Mouse (Mus musculus) Patski (cell line): ENCODE results near the gene Cdh22. TPM values are rescaled to one million over a fixed set of nuclear protein-coding genes. Genes with fewer than 3 reads are reported as not detected.

ENCODE experiments used
- ATAC-seq: fragments of 100-300 bp; one replicate; pipeline ENCODE4 v1.8.0; 2021
- CTCF ChIA-PET: fragments of 350-600 bp; sonication (Branson Sonifier 250); formaldehyde crosslinking; loops from one replicate; lab custom pipeline; 2022; ENCODE audit warnings: inconsistent platforms; lab: Charles Lee
- POLR2A ChIA-PET: fragments of 350-600 bp; sonication (Branson Sonifier 250); formaldehyde crosslinking; loops from one replicate; lab custom pipeline; 2022; ENCODE audit warnings: antibody characterized with exemption, inconsistent platforms; lab: Charles Lee
- DNase-seq: peaks from one replicate; pipeline ENCODE4 v3.0.0-alpha.2; 2011; ENCODE audit warnings: low read depth, low spot score
- H3K27me3 ChIP-seq: fragments of 371-371 bp; one replicate; pipeline ENCODE4 v1.5.1; 2021
- CTCF ChIP-seq: fragments of 100-300 bp; IDR thresholded peaks from one replicate; pipeline ENCODE4 v1.5.1; 2021
- in situ Hi-C: fragments of 300-500 bp; cut with MboI; formaldehyde crosslinking; loops from 3 replicates; pipeline ENCODE4 v1.11.1; 2018; ENCODE audit warnings: low pct_unique_long_range_greater_than_20kb, mixed read lengths
- polyA plus RNA-seq: library from polyadenylated mRNA; unstranded; gene quantifications from one replicate; pipeline ENCODE4 v1.2.3, GENCODE M21; 2021

The Cdh22 gene
- polyA plus RNA-seq, 1 experiment from 2014 or later, result not detected

DNA sequence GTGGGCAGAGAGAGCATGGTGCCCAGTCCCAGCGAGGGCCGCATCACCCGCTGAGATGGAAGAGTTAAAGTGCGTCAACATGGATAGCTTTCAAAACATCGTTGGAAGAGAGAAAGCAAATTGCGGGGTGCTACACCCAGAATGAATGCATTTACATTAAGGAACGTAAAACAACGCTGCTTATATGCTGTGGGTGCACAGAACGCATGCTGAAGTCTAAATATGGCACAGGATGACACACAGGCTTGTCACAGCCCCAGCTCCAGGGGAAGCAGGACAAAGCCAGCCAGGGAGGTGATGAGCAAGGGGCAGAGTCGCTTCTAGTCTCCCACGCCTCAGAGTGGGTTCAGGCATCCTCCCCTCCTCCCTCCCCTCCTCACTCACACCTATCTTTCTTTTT is 27.0 kb downstream of the Cdh22 start:
- H3K27me3 ChIP-seq, result peaks cover 29% of the 10 kb centered on the region
- CTCF ChIA-PET, result no interaction called here
- in situ Hi-C loops, result no loop called here
- POLR2A ChIA-PET, result no interaction called here
- no peak for ATAC-seq
- DNase-seq, result no peak
- no peak for TF ChIP-seq CTCF

DNA sequence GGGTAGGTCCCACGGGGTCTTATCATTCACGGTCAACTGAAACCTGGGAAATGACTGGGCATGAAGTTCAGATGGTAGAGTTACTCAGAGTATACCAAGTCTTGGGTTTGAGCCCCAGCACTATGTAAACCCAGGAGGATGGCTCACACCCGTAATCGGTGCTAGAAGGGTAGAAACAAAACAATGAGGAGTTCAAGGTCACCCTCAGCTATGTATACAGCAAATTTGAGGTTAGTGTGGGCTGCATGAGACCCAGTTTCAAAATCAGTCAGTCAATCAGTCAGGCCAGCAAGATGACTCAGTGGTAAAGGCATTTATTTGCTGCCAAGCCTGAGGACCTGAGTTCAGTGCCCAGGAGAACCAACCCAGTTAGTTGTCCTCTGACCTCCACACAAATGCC is 27.6 kb downstream of the Cdh22 start:
- in situ Hi-C loops, result no loop called here
- no peak for TF ChIP-seq CTCF
- POLR2A ChIA-PET, result no interaction called here
- CTCF ChIA-PET, result no interaction called here
- peaks cover 23% of the 10 kb centered on the region for H3K27me3 ChIP-seq
- no peak for ATAC-seq
- no peak for DNase-seq

DNA sequence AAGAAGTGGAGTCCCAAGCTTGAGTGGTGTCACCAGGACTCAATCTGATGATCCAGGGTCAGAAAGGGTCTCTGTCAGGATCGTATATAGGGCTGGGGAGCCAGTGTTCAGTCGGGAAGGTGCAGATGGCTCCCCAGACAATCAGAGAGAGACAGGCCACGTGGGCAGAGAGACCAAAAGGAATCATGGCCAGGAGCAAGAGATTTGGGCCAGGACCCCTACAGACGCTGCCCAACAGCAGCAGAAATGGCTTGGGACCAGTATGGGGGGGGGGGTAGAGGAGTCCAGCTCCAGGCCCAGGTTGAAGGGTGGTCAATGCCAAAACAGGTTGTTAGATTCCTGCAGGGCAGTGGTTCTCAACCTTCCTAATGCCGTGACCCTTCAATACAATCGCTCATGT is 29.2 kb downstream of the Cdh22 start:
- no peak for TF ChIP-seq CTCF
- no peak for DNase-seq
- H3K27me3 ChIP-seq, result peaks cover 17% of the 10 kb centered on the region
- POLR2A ChIA-PET, result no interaction called here
- CTCF ChIA-PET, result no interaction called here
- no peak for ATAC-seq
- in situ Hi-C loops, result no loop called here

DNA sequence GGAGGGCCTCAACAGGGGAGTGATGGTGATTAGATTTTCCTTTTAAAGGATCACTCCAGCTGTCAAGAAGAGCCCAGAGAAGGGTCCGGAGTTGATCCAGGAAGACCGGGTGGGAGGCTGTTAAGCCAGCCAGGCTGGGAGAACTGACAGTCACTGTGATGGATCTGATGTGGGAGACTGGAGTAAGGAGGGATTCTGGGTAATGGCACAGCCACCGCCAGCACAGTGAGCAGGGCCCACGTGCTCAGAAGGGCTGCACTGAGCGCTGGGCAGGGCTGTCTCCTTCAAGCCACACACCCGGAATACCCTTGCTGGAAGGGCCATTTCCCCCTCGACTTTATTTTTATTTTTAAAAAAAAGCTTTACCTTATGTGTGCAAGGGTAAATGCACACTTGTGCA is 29.7 kb downstream of the Cdh22 start:
- peaks cover 11% of the 10 kb centered on the region for H3K27me3 ChIP-seq
- TF ChIP-seq CTCF, result no peak
- DNase-seq, result no peak
- no peak for ATAC-seq
- CTCF ChIA-PET, result no interaction called here
- POLR2A ChIA-PET, result no interaction called here
- in situ Hi-C loops, result no loop called here

DNA sequence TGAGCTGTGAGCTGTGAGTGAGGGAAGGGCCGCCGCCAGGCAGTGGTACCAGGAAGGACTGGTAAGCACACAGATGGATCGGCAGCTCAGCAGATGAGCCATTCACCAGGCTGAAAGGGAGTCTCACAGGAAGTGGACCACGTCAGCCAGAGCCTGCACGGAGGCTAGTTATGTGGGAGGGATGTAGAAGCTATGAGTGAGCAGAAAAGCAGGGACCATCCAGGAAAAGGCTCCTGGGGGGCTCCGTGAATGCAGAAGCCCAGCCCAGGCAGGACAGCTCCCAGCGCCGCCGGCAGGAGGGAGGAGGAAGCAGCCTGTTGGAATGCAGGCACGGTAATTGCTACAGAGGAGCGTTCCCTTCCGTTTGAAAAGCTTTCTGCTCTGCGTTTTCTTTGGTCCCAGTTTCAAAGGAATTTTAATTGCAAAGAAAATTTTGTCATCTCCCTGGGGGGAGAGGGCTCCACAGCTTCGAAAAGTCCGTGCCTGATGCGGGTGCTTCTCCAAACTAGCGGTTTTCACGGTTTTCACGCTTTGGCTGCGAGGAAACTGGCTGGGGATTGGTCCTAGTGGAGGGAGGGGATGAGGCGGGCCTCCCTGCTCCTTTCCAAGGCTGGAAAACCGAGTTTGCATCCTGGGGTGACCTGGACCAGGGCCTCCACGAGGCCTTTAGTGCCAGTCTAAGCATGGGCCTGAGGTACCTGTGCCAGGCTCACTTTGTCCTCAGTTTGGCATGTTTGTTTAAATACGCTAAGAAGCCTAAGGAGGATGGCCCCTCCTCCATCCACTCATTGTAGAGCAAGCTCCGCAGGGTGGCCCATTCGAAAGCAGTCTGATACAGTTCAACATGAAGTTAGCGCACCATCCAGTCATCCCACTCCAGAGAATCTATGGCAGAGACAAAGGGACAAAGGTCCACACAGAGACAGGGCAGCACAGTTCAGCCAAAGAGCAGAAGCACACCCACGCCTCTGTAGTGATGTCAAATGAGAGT is 32.6 kb downstream of the Cdh22 start:
- in situ Hi-C loops, result no loop called here
- POLR2A ChIA-PET, result interaction anchor here (0.7 kb wide), 1 partner anchor 166 kb away, joined by 3 read pairs; no protein-coding TSS in a partner anchor
- peaks cover 9% of the 10 kb centered on the region for H3K27me3 ChIP-seq
- DNase-seq, result no peak
- TF ChIP-seq CTCF, result no peak
- CTCF ChIA-PET, result no interaction called here
- no peak for ATAC-seq

DNA sequence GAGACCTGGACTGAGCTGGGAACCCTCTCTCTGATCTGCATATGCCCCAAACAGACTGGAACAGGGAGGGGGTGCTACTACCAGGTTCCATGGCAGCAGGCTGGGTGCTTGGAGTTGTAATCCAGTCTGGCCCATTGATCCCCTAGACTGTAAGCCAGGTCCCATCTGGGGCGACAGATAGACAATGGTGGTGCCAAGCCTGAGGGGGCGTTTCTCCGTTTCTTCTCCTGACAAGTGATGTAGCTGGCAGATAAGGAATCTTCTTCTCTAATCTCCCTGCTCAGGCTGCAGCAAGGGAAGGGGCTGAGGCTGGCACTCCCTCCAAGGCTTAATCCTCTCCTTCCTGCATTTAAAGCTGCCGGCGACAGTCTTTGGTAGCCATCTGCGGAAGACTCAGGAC is 37.1 kb downstream of the Cdh22 start:
- TF ChIP-seq CTCF, result no peak
- in situ Hi-C loops, result no loop called here
- ATAC-seq (no peak), DNase-seq (no peak)
- POLR2A ChIA-PET, result no interaction called here
- peaks cover 10% of the 10 kb centered on the region for H3K27me3 ChIP-seq
- CTCF ChIA-PET, result no interaction called here

DNA sequence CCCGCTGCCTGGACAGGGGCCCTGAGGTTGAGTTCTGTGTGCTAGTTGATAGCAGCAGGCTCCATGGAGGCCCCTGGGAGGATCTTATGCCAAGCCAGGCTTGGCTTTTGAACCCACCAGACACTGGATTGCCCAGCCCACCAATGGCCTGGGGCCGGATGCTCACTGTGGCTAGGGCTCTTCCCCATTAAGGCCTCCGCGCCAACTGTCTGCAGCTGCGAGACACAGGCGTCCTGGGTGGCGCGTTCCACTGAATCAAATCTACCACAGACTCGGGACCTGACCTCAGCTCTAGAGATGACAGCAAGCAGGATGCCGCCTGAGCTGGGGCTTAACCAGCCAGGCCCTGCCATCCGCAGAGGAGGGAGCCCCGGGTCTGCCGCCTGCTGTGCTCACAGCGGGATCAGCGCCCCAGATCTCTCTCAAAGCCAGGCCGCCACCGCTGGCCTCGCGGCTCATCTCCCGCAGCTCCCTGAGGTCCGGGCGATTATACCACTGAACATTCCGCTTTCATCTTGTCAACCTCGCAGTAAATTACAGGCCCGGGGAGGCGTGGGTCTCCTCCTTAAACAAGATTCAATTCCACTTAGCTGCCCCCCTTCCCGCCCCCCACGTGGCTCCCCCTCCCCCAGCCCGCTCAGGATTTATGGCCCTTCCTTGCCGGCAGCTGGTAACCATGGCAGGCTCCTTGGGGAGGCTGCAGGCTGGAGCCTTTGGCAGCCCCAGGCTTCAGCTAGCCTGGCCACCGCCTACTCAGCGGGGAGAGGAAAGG is 39.1 kb downstream of the Cdh22 start:
- in situ Hi-C loops, result no loop called here
- no peak for TF ChIP-seq CTCF
- ChIA-PET CTCF (no interaction called here), POLR2A (no interaction called here)
- DNase-seq (no peak), ATAC-seq (peak; percentile 40)
- peaks cover 5% of the 10 kb centered on the region for H3K27me3 ChIP-seq

DNA sequence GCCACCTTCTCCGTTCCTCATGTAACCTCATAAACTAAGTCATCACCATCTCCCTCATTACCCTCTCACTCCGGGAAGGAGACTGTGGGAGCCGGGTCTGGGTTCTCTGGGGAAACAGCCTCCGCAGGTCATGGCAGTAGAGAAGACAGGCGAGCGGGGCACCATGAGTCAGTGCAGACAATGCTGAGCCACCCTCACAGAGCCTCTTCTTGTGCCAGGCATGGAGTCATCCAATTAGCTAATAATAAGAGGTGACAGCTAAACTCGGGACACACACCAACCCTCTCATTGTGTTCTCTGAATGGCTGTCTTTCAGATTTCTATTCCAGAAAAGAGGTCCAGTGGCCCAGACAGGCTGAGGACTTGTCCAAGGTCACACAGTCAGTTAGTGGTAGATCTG is 43.2 kb downstream of the Cdh22 start:
- peaks cover 5% of the 10 kb centered on the region for H3K27me3 ChIP-seq
- DNase-seq, result no peak
- in situ Hi-C loops, result no loop called here
- ChIA-PET POLR2A (no interaction called here), CTCF (no interaction called here)
- no peak for ATAC-seq
- no peak for TF ChIP-seq CTCF

DNA sequence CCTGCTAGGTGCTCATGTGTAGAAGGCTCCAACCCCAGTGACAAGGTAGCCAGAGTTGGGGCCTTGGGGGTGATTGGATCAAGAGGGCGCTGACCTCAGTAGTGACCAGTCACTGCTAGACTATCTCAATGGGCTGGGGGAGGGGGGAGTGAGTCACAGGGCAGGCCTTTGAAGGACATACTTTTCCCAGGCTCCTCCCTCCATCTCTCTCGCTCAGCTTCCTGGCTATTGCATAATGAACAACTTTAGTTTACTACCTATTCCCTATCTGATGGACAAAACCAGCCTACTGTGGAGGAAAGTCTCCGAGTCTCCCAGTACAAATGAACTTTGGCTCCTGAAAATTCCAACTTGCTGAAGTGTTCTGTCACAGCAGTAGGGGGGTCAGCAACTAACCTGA is 45.1 kb downstream of the Cdh22 start:
- ChIA-PET POLR2A (no interaction called here), CTCF (no interaction called here)
- DNase-seq (peak; percentile 1), ATAC-seq (no peak)
- no peaks in the 10 kb centered on the region for H3K27me3 ChIP-seq
- in situ Hi-C loops, result no loop called here
- TF ChIP-seq CTCF, result no peak

DNA sequence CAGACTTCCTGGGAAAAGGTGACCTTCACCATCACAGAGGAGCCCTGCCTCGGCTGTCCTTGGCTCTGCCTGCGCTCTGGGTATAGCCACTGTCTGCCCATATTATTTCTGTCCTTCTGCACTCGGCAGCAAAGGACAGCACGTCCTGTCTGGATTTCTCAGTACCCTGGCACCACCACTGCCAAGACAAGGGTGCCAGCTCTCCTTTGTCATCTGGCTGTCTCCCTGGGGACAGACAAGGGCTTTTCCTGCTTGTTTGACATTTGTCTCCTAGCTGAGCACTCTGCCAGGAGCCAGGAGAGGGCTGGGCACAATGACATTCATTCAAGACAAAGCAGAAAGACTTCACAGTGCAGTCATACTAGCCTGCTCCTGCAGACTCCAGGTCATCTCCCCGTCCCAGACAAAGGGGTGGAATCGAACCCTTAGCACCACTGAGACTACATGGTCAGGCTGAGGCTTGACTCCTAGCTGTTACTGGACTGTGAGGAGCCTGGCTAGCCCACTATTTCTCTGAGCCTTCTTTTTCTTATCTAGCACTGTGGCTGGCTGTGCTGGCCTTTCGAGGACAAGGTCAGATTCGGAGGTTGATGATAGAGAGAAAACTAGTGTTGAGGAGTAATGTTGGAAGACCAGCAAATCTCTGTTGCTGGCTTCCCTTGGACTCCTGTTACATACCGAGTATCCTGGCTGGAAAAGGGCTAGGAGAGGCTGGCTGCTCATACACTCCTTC is 46.8 kb downstream of the Cdh22 start:
- DNase-seq, result no peak
- no peaks in the 10 kb centered on the region for H3K27me3 ChIP-seq
- ATAC-seq, result no peak
- in situ Hi-C loops, result no loop called here
- CTCF ChIA-PET, result no interaction called here
- no peak for TF ChIP-seq CTCF
- POLR2A ChIA-PET, result no interaction called here
